Mouse (Mus musculus): ENCODE results near the gene Gm20388.
A peak's percentile ranks its signal among the peaks of the same experiment; 100 is the strongest.
"Not testable (repeated sequence)": the region's sequence is repeated elsewhere in the genome, so short reads cannot be mapped to it uniquely, and the experiment has no call there.

The Gm20388 gene

GRCm38 (mm10) chr8:122550995-122551264 lies 2640.3 kb downstream of the Gm20388 start:
- no peak for DNase-seq (ENCODE audit: extremely low read depth, insufficient read length, low spot score)

DNA sequence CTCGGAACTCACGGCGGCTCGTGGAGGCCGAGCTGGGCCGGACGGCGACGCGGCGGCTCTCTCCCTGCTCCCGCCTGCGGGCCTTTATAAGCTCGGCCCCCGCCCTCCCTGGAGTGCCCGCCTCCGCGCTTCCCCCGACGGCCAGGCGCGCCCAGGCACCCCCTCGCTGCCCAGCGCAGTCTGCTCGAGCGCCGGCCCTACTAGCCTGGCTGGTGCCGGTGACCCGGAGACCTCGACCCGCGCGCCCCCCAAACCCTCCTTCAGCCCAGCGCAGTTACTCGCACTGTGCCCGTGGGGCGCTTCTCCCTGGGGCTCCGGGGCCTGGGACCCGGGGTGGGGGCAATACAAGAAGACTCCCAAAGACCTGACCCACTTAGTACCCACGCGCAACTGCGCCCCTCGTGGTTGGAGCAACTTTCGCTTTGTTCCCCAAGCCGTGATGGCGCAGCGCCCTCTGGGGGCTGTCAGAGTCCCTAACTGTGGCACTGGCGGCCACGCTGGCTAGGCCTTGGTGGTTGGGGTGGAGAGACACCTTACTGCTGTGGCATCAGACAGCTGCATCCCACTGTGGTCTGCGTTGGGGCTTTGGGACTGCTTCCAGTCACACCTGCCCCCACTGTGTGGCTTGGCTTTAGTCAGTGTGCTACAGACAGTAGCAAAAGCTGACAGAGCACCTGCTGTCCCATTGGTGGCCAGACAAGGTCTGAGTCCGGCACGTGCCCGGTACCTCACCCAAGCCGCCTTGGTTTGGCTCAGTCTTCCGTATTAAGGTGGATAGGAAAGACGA lies 2640.8 kb downstream of the Gm20388 start, which contains the start of gene Piezo1:
Piezo1 (minus strand) TSS at position 65 of the 787 bp plus-strand sequence.
- peak; percentile 91 for DNase-seq (ENCODE audit: extremely low read depth, insufficient read length, low spot score)

DNA sequence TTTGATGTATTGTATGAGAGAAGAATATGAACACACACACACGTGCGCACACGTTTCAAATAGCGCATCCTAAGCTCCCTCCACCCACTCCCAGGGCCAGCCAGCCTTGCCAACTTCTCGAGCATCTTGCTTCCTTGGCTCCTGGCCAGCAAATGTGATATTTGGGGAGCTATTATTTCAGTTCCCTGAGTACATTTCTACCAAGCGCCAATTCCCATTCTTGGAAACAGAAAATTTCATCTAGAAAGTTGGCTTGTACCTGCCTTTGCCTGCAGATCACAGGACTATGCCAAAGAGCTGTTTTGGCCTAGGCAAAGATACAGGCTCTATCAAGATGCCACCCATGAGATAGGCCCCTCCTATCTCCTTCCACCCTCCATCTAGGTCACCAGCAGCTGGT lies 2644.1 kb downstream of the Gm20388 start:
- no peak for DNase-seq (ENCODE audit: extremely low read depth, insufficient read length, low spot score)

DNA sequence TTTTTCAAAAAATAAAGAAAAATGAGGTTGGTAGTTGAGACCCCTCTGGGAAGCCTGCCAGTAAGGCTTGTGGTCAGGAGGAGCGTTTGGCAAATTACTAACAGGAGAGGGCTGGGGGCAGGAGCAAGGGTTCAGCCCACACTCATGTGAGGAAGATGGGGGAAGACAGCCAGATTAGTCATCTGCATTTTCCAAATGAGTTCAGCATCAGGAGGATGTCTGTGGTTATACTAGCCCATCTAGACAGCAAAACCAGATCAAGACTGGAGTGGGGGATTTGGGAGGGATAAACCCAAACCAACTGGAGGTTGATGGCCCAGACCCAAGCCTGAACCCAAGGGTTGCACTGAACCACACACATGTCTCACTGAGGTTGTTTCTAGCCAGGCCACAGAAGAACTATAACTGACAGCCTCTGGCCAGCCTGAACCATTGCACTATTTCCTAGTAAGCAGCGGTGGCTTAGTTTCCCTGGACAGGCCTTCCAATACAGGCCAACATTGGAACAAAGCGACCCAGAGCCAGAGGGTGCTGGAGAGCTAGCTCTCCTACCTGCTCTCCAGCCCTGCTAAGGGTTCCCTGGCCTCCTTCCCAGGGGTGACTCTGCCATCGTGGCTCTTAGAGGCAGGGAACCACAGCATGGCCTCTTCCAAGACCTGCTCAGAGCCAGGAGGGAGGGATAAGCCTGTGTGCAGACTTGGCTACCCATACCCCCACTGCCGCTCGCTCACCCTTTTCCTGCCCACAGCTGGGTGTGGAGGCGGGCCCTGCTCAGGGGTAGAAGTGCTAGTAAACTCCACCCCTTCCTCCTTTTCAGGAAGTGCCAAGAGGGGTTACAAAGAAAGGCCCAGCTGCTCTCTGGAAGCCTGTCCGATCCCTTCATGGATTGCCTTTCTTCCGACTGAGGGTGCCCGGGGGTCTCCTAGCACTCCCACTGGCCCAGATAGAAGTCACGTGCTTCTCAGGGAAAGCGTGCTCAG lies 2645.7 kb downstream of the Gm20388 start:
- peak; percentile 86 for DNase-seq (ENCODE audit: extremely low read depth, insufficient read length, low spot score)

GRCm38 (mm10) chr8:122557248-122558038 lies 2646.8 kb downstream of the Gm20388 start:
- DNase-seq (ENCODE audit: extremely low read depth, insufficient read length, low spot score): no peak

GRCm38 (mm10) chr8:122558671-122559349 lies 2648.2 kb downstream of the Gm20388 start:
- peak; percentile 64 for DNase-seq (ENCODE audit: extremely low read depth, insufficient read length, low spot score)

GRCm38 (mm10) chr8:122561199-122561598 lies 2650.6 kb downstream of the Gm20388 start:
- no peak for DNase-seq (ENCODE audit: extremely low read depth, insufficient read length, low spot score)

- DNase-seq (ENCODE audit: extremely low read depth, insufficient read length, low spot score): no peak
These were observed 2654.0 kb downstream of the Gm20388 start for GRCm38 (mm10) chr8:122564363-122565352.

- DNase-seq (ENCODE audit: extremely low read depth, insufficient read length, low spot score): peak; percentile 61
These were observed 2656.1 kb downstream of the Gm20388 start for GRCm38 (mm10) chr8:122566766-122567165.

- peak; percentile 96 for DNase-seq (ENCODE audit: extremely low read depth, insufficient read length, low spot score)
These were observed 2656.9 kb downstream of the Gm20388 start, which contains the start of gene Cdt1 for GRCm38 (mm10) chr8:122567361-122568108. Cdt1 (plus strand) TSS chr8:122568015.

- DNase-seq (ENCODE audit: extremely low read depth, insufficient read length, low spot score): no peak
These were observed 2657.5 kb downstream of the Gm20388 start for GRCm38 (mm10) chr8:122568109-122568504.

- DNase-seq (ENCODE audit: extremely low read depth, insufficient read length, low spot score): no peak
These were observed 2658.3 kb downstream of the Gm20388 start for GRCm38 (mm10) chr8:122568881-122569309.

GRCm38 (mm10) chr8:122569329-122569728 lies 2658.7 kb downstream of the Gm20388 start:
- no peak for DNase-seq (ENCODE audit: extremely low read depth, insufficient read length, low spot score)

DNA sequence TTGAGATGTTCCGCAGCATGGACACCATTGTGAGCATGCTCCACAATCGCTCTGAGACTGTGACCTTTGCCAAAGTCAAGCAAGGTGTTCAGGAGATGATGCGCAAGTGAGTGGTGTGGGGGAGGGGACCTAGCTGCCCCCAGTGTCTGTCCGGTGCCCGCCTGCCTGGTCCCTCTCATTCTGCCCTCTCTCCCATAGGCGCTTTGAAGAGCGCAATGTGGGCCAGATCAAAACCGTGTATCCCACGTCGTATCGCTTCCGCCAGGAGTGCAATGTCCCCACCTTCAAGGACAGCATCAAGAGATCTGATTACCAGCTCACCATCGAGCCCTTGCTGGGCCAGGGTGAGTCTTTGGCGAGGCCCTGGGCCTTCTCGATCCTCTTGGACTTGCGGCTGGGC lies 2659.4 kb downstream of the Gm20388 start:
- no peak for DNase-seq (ENCODE audit: extremely low read depth, insufficient read length, low spot score)

DNA sequence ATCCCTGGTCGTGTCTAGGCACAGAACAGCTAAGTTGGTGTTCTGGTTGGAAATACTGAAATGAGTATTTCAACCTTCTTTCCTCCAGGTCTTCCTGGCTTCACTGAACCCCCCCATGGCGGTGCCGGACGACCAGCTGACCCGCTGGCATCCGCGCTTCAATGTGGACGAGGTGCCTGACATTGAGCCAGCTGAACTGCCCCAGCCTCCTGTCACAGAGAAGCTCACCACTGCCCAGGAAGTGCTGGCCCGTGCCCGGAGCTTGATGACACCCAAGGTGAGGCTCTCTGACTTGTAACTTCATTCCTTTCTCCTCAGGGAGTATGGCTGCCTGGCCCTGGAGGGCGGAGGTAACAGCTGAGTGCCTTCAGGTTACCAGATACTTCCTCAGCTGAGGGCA lies 2660.5 kb downstream of the Gm20388 start:
- DNase-seq (ENCODE audit: extremely low read depth, insufficient read length, low spot score): no peak

DNA sequence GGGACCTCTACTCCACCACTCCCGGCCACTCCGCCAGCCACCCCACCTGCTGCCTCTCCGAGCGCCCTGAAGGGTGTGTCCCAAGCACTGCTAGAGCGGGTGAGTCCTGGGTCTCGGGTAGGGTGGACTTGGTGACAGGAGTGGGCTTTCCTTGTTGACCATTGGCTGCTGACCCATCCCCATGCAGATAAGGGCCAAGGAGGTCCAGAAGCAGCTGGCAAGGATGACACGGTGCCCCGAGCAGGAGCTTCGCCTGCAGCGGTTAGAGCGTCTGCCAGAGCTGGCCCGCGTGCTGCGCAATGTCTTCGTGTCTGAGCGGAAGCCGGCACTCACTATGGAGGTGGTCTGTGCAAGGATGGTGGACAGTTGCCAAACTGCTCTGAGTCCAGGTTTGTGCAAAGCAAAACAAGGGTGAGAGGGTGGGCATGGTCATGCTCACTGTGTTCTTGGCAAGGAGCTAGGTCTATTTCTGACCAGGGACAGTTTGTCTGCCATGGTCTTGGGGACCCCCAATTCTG lies 2661.2 kb downstream of the Gm20388 start:
- no peak for DNase-seq (ENCODE audit: extremely low read depth, insufficient read length, low spot score)

- no peak for DNase-seq (ENCODE audit: extremely low read depth, insufficient read length, low spot score)
These were observed 2662.1 kb downstream of the Gm20388 start for GRCm38 (mm10) chr8:122572751-122573150.

GRCm38 (mm10) chr8:122573176-122573575 lies 2662.5 kb downstream of the Gm20388 start:
- DNase-seq (ENCODE audit: extremely low read depth, insufficient read length, low spot score): not testable (repeated sequence)

Data from 3134 (cell line).